Mouse (Mus musculus): ENCODE results near the gene Dock2. TPM values are rescaled to one million over a fixed set of nuclear protein-coding genes. Genes with fewer than 3 reads are reported as not detected.

The Dock2 gene
- polyA plus RNA-seq, 1 experiment from 2014 or later: 1.1 TPM

DNA sequence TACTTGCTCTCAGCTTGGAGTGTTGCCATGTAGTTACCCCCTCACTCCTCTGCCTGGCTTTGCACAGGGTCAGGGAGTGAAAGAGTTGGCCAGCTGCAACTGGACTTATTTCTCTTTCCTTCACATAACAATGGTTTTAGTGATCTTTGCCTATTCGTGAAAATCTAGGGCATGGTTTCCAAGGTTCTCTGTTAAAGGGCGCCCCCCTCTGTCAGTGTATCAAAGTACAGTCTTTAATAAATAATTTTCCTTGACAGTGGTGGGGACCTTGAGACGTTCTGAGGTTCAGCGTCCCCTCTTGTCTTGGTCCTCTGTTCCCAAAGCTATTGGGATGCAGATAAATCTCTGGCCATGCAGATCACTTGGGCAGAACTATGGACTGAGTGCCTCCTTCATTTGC lies 12.4 kb upstream of the Dock2 start:
- no peaks in the 10 kb centered on the region for H3K27me3 ChIP-seq (ENCODE audit: control insufficient read depth, insufficient read depth, low read length)
- 27% methylated on average over 4 of the region's 4 CpGs for WGBS
- H3K27ac ChIP-seq (ENCODE audit: low read depth, low read length): no peak overlapping the region
- H3K4me3 ChIP-seq (ENCODE audit: low read length): no peak overlapping the region
- no peaks in the 10 kb centered on the region for H3K9me3 ChIP-seq (ENCODE audit: control insufficient read depth, low read length)
- no peak overlapping the region for H3K9ac ChIP-seq (ENCODE audit: low read depth, low read length)
- H3K4me2 ChIP-seq (replicated peaks; ENCODE audit: low read depth, low read length): no peak overlapping the region
- H3K36me3 ChIP-seq (ENCODE audit: control insufficient read depth, insufficient read depth, low read length): no peaks in the 10 kb centered on the region
- no peak for ATAC-seq (ENCODE audit: low FRiP score, low TSS enrichment)
- no peaks in the 10 kb centered on the region for H3K4me1 ChIP-seq (ENCODE audit: control insufficient read depth, insufficient read depth, low read length)

DNA sequence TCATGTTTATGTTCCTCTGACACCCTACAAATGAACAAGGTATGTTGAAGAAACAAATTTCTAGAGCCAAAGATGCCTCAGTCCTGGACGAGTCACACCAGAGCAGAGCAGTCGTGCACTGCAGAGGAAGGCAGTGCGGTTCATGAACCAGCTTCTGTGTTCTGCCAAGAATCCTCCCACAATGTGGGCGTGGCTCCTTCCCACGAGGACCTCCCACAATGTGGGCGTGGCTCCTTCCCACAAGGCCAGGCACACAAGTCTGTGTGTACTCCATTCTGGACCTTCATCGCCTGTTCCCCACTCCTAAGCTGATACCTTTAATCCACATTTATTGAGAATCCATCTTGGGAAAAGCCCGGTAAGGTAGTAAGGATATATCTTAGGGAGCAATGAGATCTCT lies 8.2 kb upstream of the Dock2 start:
- Histone ChIP-seq H3K27ac (ENCODE audit: low read depth, low read length) (no peak overlapping the region), H3K4me3 (ENCODE audit: low read length) (no peak overlapping the region), H3K4me1 (ENCODE audit: control insufficient read depth, insufficient read depth, low read length) (no peaks in the 10 kb centered on the region), H3K36me3 (ENCODE audit: control insufficient read depth, insufficient read depth, low read length) (no peaks in the 10 kb centered on the region), H3K9me3 (ENCODE audit: control insufficient read depth, low read length) (no peaks in the 10 kb centered on the region), H3K4me2 (replicated peaks; ENCODE audit: low read depth, low read length) (no peak overlapping the region), H3K9ac (ENCODE audit: low read depth, low read length) (no peak overlapping the region), H3K27me3 (ENCODE audit: control insufficient read depth, insufficient read depth, low read length) (no peaks in the 10 kb centered on the region)
- no peak for ATAC-seq (ENCODE audit: low FRiP score, low TSS enrichment)
- WGBS: 55% methylated on average over 8 of the region's 8 CpGs

DNA sequence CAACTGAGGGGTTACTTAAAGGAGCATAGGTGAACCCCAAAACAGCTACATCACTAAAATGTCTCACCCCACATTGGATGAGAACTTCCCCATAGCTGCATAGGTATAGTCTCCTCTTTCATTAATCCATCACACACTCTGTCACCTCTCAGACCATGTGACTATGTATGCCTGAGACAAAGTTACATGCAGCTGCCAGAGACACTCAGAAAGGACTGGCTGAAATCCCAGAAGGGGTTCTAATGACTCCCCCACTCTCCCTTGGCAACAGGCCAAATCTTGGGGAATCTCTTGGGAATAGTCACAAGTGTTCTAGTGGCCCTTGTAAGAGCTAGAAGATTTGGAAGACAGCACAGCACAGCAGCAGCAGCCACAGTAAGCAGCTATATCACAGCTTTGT lies 1.2 kb upstream of the Dock2 start:
- no peaks in the 10 kb centered on the region for H3K4me1 ChIP-seq (ENCODE audit: control insufficient read depth, insufficient read depth, low read length)
- no peaks in the 10 kb centered on the region for H3K36me3 ChIP-seq (ENCODE audit: control insufficient read depth, insufficient read depth, low read length)
- H3K4me2 ChIP-seq (replicated peaks; ENCODE audit: low read depth, low read length): no peak overlapping the region
- no peaks in the 10 kb centered on the region for H3K27me3 ChIP-seq (ENCODE audit: control insufficient read depth, insufficient read depth, low read length)
- no peak for ATAC-seq (ENCODE audit: low FRiP score, low TSS enrichment)
- no peak overlapping the region for H3K9ac ChIP-seq (ENCODE audit: low read depth, low read length)
- H3K27ac ChIP-seq (ENCODE audit: low read depth, low read length): no peak overlapping the region
- H3K4me3 ChIP-seq (ENCODE audit: low read length): no peak overlapping the region
- H3K9me3 ChIP-seq (ENCODE audit: control insufficient read depth, low read length): no peaks in the 10 kb centered on the region

DNA sequence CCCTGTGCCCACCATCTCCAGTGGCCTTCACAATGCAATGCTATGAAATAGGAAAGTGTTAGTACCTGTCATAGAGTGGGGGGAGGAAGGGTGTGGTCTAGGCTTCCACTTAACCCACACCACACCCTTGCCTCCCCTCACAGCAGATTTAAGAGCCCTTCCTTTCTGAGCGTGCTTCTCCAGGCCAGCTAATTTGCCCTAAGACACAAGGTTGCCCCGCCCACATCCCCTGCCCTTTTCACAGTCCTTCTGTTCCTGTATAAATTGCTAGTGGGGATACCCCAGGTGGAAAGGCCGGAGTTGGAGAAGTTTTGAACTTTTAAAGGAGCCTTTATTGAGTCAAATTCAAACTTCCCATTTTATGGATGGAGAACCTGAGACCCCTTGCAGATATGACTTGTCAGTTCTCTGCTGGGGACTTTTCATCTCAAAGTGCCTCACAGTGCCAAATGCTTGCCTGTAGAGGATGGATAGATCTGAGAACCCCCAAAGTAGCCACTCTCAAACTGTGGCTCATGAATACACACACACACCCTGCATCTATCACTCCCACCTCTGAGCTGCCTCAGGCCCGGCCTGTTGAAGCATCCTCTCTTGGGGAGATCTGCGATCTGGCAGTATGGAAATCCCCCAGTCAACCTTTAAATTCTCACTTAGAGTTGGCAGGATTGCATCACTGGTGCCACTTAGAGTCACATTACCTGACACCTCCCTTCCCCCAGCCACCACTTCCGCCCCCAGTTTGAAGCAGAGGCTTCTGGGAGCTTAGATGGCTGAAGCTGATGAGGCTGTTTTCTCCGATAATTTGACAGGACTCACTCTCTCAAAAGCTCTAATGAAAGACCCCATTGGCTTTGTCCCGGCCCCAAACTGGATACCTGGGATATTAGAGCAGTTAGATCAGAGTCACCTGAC lies 919 bp downstream of the Dock2 start:
- WGBS: 73% methylated on average over 8 of the region's 8 CpGs
- no peaks in the 10 kb centered on the region for H3K36me3 ChIP-seq (ENCODE audit: control insufficient read depth, insufficient read depth, low read length)

DNA sequence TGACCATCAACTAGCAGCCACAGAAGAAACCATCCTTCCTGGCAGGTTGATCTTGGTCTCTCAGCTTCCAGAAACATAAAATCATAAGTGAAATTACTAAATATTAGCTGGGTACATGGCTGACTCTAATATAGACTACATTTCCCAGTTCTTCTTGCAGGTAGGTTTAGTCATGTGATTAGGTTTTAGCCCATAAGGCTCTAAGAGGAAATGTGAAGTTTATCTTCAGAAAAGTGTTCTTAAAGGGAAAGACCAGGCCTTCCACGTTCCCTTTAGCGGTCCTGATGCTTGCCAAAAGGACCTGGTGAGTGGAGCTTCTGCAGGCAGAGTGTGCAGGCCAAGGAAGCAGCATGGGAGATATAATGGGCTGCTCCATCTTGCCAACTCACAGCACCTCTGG lies 2.9 kb downstream of the Dock2 start:
- Histone ChIP-seq H3K9ac (ENCODE audit: low read depth, low read length) (no peak overlapping the region), H3K9me3 (ENCODE audit: control insufficient read depth, low read length) (no peaks in the 10 kb centered on the region), H3K4me1 (ENCODE audit: control insufficient read depth, insufficient read depth, low read length) (no peaks in the 10 kb centered on the region), H3K27me3 (ENCODE audit: control insufficient read depth, insufficient read depth, low read length) (no peaks in the 10 kb centered on the region), H3K4me3 (ENCODE audit: low read length) (no peak overlapping the region), H3K36me3 (ENCODE audit: control insufficient read depth, insufficient read depth, low read length) (no peaks in the 10 kb centered on the region), H3K4me2 (replicated peaks; ENCODE audit: low read depth, low read length) (no peak overlapping the region), H3K27ac (ENCODE audit: low read depth, low read length) (no peak overlapping the region)
- WGBS: 84% methylated on average over 2 of the region's 2 CpGs
- no peak for ATAC-seq (ENCODE audit: low FRiP score, low TSS enrichment)

More for the DNA sequence above, 919 bp downstream of the Dock2 start:
- Histone ChIP-seq H3K4me2 (replicated peaks; ENCODE audit: low read depth, low read length) (no peak overlapping the region), H3K4me1 (ENCODE audit: control insufficient read depth, insufficient read depth, low read length) (no peaks in the 10 kb centered on the region), H3K4me3 (ENCODE audit: low read length) (no peak overlapping the region), H3K27me3 (ENCODE audit: control insufficient read depth, insufficient read depth, low read length) (no peaks in the 10 kb centered on the region), H3K27ac (ENCODE audit: low read depth, low read length) (no peak overlapping the region), H3K9me3 (ENCODE audit: control insufficient read depth, low read length) (no peaks in the 10 kb centered on the region), H3K9ac (ENCODE audit: low read depth, low read length) (no peak overlapping the region)
- ATAC-seq (ENCODE audit: low FRiP score, low TSS enrichment): no peak

DNA sequence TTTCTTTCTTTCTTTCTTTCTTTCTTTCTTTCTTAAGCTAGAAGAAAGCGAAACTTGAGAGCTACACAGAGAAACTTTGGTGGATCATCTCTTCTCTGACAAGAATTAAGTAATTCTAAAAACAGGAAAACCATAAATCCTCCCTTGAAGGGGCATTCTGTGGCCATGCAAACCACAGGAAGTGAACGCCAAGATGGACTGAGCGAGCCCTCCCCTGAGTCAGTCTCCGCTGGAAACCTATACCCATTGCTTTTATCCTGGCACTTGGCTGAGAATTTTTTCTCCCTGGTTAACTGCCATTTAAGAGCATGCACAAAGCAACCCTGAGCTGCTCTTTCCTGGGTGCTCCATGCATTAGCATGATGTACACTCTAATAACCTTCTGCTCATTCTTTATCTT lies 3.7 kb downstream of the Dock2 start:
- no peak overlapping the region for H3K4me3 ChIP-seq (ENCODE audit: low read length)
- no peak overlapping the region for H3K27ac ChIP-seq (ENCODE audit: low read depth, low read length)
- H3K9me3 ChIP-seq (ENCODE audit: control insufficient read depth, low read length): no peaks in the 10 kb centered on the region
- H3K9ac ChIP-seq (ENCODE audit: low read depth, low read length): no peak overlapping the region
- H3K4me2 ChIP-seq (replicated peaks; ENCODE audit: low read depth, low read length): no peak overlapping the region
- WGBS: 65% methylated on average over 4 of the region's 4 CpGs
- H3K4me1 ChIP-seq (ENCODE audit: control insufficient read depth, insufficient read depth, low read length): no peaks in the 10 kb centered on the region
- no peak for ATAC-seq (ENCODE audit: low FRiP score, low TSS enrichment)
- no peaks in the 10 kb centered on the region for H3K27me3 ChIP-seq (ENCODE audit: control insufficient read depth, insufficient read depth, low read length)
- no peaks in the 10 kb centered on the region for H3K36me3 ChIP-seq (ENCODE audit: control insufficient read depth, insufficient read depth, low read length)

DNA sequence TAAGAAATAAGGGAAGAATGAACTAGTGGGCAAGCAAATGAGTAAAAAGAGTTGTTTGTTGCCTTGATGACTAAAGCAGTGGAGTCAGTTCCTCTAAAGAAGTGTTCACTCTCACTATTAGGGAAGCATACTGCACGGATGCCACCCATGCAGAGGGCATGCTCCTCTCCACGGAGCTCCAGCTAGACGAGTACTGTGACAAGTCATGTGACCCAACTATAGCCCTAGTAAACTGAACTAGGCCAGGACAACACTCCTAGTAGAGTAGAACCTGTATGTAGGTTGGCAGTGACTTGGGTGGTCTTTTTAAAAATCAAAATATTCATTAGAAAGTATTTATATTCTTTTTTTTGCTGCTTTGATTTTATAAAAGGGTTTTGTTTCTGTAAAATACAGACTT lies 5.3 kb downstream of the Dock2 start:
- WGBS: 91% methylated on average over 3 of the region's 3 CpGs
- H3K36me3 ChIP-seq (ENCODE audit: control insufficient read depth, insufficient read depth, low read length): no peaks in the 10 kb centered on the region
- no peak overlapping the region for H3K9ac ChIP-seq (ENCODE audit: low read depth, low read length)
- ATAC-seq (ENCODE audit: low FRiP score, low TSS enrichment): no peak
- no peak overlapping the region for H3K4me2 ChIP-seq (replicated peaks; ENCODE audit: low read depth, low read length)
- H3K9me3 ChIP-seq (ENCODE audit: control insufficient read depth, low read length): no peaks in the 10 kb centered on the region
- no peak overlapping the region for H3K4me3 ChIP-seq (ENCODE audit: low read length)
- no peaks in the 10 kb centered on the region for H3K27me3 ChIP-seq (ENCODE audit: control insufficient read depth, insufficient read depth, low read length)
- H3K27ac ChIP-seq (ENCODE audit: low read depth, low read length): no peak overlapping the region
- H3K4me1 ChIP-seq (ENCODE audit: control insufficient read depth, insufficient read depth, low read length): no peaks in the 10 kb centered on the region

DNA sequence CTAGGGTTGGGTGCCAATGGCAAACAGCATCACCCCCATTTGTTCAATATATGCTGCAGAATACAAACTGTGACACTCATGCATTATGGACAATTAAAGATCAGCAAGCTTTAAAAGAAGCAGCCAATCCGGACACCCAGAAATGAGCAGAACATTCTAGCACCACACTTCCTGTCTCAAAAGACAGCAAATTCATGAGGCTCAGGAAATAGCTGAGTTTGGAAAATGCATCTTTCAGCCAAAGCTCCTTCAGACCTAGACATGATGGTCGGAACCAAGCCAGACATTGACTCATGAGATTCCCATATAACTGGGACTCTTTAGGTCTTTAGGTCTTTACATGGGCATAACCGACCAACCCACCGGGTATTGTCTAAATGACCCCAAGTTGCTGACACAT lies 6.2 kb downstream of the Dock2 start:
- 94% methylated on average over 4 of the region's 4 CpGs for WGBS
- Histone ChIP-seq H3K4me1 (ENCODE audit: control insufficient read depth, insufficient read depth, low read length) (no peaks in the 10 kb centered on the region), H3K4me3 (ENCODE audit: low read length) (no peak overlapping the region), H3K4me2 (replicated peaks; ENCODE audit: low read depth, low read length) (no peak overlapping the region), H3K36me3 (ENCODE audit: control insufficient read depth, insufficient read depth, low read length) (no peaks in the 10 kb centered on the region), H3K27me3 (ENCODE audit: control insufficient read depth, insufficient read depth, low read length) (no peaks in the 10 kb centered on the region), H3K9ac (ENCODE audit: low read depth, low read length) (no peak overlapping the region), H3K9me3 (ENCODE audit: control insufficient read depth, low read length) (no peaks in the 10 kb centered on the region), H3K27ac (ENCODE audit: low read depth, low read length) (no peak overlapping the region)
- no peak for ATAC-seq (ENCODE audit: low FRiP score, low TSS enrichment)

DNA sequence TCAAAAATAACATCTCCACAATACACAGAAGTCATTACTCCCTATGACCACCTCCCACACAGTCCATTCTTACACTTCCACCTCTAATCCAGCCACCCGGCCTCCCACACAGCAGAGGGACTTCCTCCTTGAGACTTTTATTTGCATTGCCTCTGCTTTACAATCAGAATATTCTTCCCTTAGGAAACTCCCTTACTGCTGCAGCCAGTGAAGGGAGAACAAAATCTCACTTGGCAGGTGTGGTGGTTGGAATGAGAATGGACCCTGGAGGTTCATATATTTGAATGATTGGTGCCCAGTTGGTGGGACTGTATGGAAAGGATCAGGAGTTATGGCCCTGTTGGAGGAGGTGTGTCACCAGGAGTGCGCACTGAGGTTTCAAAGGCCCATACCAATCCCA lies 7.6 kb downstream of the Dock2 start:
- WGBS: 46% methylated on average over 2 of the region's 2 CpGs
- H3K4me3 ChIP-seq (ENCODE audit: low read length): no peak overlapping the region
- H3K9ac ChIP-seq (ENCODE audit: low read depth, low read length): no peak overlapping the region
- no peaks in the 10 kb centered on the region for H3K27me3 ChIP-seq (ENCODE audit: control insufficient read depth, insufficient read depth, low read length)
- no peak overlapping the region for H3K4me2 ChIP-seq (replicated peaks; ENCODE audit: low read depth, low read length)
- 0 out of 2 replicates have a peak, but pooled peaks cover under 1% of the 10 kb centered on the region for H3K4me1 ChIP-seq (ENCODE audit: control insufficient read depth, insufficient read depth, low read length)
- ATAC-seq (ENCODE audit: low FRiP score, low TSS enrichment): no peak
- no peaks in the 10 kb centered on the region for H3K36me3 ChIP-seq (ENCODE audit: control insufficient read depth, insufficient read depth, low read length)
- no peak overlapping the region for H3K27ac ChIP-seq (ENCODE audit: low read depth, low read length)
- no peaks in the 10 kb centered on the region for H3K9me3 ChIP-seq (ENCODE audit: control insufficient read depth, low read length)
